Mouse (Mus musculus): Measurements from ENCODE around the gene Vta1.

DNA sequence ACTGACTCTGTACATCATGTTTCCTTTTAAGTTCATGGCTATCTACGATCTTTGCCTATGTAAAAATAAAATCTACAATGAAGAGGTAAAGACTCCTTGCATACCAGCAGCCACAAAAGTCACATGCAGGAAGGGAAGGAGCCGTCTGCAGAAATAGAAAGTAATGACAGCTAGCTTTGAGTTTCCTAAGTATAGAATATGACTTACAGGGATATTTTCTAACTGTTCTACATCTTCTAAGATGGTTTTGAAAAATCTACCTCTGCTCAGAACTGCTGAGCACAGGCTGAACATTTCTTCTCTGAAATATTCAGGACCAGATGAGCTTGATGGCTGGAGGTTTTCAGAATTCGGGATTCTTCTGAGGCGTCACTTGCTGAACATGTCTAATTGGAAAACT, 66.3 kb downstream of the Vta1 start:
- TF ChIP-seq CTCF (IDR thresholded peaks at IDR 0.05; ENCODE audit: low read depth, low read length) (no peak), POLR2A (IDR thresholded peaks at IDR 0.05; ENCODE audit: insufficient read depth, low read length) (no peak), EP300 (IDR thresholded peaks at IDR 0.05; ENCODE audit: insufficient read depth, low read depth, low read length) (no peak)

Measured in ES-Bruce4 (cell line).